Comparison of ENCODE assay signal across 19 mouse cellular contexts in the genomic region with DNA sequence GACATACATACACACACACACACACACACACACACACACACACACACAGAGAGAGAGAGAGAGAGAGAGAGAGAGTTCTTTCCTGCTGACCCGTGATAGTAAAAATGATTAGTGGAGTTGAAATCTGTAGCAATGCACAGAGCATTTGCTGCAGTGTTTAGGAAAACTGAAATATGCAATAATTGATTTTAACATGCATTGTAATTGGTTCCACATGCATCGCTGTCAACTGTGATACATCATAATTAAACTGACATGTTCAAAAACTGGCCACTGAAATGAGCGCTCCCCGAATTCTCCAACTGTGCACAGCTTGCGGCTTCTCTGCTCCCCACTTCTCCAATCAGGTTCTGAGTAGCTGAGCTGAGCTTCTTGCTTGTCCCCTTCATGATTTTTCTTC.
"Had no signal": no experiment of that assay in that cellular context is flagged by ENCODE, and none has a peak within 500 bp of the region (broad histone marks: within the 10 kb centered on the region; RNA-seq: fewer than 3 reads in every experiment).

No protein-coding gene starts in this region.

- H3K27me3 ChIP-seq: kidney, embryonic 15.5 days; limb, embryonic 15.5 days; liver, embryonic 12.5 days; liver, embryonic 15.5 days; lung, embryonic 15.5 days; midbrain, embryonic 12.5 days; midbrain, embryonic 15.5 days; neural tube, embryonic 12.5 days; neural tube, embryonic 15.5 days had no signal

- DNase-seq: kidney, adult 2 months; kidney, postnatal 10 days; kidney, postnatal 36 days; lung, adult 18-20 months; lung, postnatal 14 days; lung, postnatal 4 days; thymus, adult 18-20 months; thymus, postnatal 36 days had no signal

- ATAC-seq: intestine, postnatal 0 days; liver, embryonic 12.5 days; midbrain, embryonic 15.5 days had no signal

- H3K9me3 ChIP-seq: kidney, embryonic 15.5 days; limb, embryonic 12.5 days; limb, embryonic 15.5 days; liver, embryonic 12.5 days; liver, embryonic 15.5 days; lung, embryonic 15.5 days; midbrain, embryonic 12.5 days; midbrain, embryonic 15.5 days; neural tube, embryonic 12.5 days; neural tube, embryonic 15.5 days had no signal

- H3K27ac ChIP-seq: kidney, embryonic 15.5 days; limb, embryonic 12.5 days; limb, embryonic 15.5 days; liver, embryonic 12.5 days; liver, embryonic 15.5 days; lung, embryonic 15.5 days; midbrain, embryonic 12.5 days; midbrain, embryonic 15.5 days; neural tube, embryonic 12.5 days; neural tube, embryonic 15.5 days had no signal

- H3K9ac ChIP-seq: kidney, embryonic 15.5 days; limb, embryonic 12.5 days; limb, embryonic 15.5 days; liver, embryonic 12.5 days; liver, embryonic 15.5 days; lung, embryonic 15.5 days; midbrain, embryonic 12.5 days; midbrain, embryonic 15.5 days; neural tube, embryonic 12.5 days; neural tube, embryonic 15.5 days had no signal

- H3K4me1 ChIP-seq: kidney, embryonic 15.5 days; limb, embryonic 12.5 days; limb, embryonic 15.5 days; liver, embryonic 12.5 days; liver, embryonic 15.5 days; lung, embryonic 15.5 days; midbrain, embryonic 12.5 days; midbrain, embryonic 15.5 days; neural tube, embryonic 12.5 days; neural tube, embryonic 15.5 days had no signal

- H3K4me2 ChIP-seq: kidney, embryonic 15.5 days; limb, embryonic 12.5 days; limb, embryonic 15.5 days; liver, embryonic 12.5 days; liver, embryonic 15.5 days; lung, embryonic 15.5 days; midbrain, embryonic 12.5 days; midbrain, embryonic 15.5 days; neural tube, embryonic 12.5 days; neural tube, embryonic 15.5 days had no signal

- H3K36me3 ChIP-seq: kidney, embryonic 15.5 days; limb, embryonic 12.5 days; limb, embryonic 15.5 days; liver, embryonic 12.5 days; liver, embryonic 15.5 days; lung, embryonic 15.5 days; midbrain, embryonic 12.5 days; midbrain, embryonic 15.5 days; neural tube, embryonic 12.5 days; neural tube, embryonic 15.5 days had no signal

- H3K4me3 ChIP-seq: kidney, embryonic 15.5 days; limb, embryonic 12.5 days; limb, embryonic 15.5 days; liver, embryonic 12.5 days; liver, embryonic 15.5 days; lung, embryonic 15.5 days; midbrain, embryonic 12.5 days; midbrain, embryonic 15.5 days; neural tube, embryonic 12.5 days; neural tube, embryonic 15.5 days had no signal
